ENCODE assay signal across 20 mouse cellular contexts in the genomic region with DNA sequence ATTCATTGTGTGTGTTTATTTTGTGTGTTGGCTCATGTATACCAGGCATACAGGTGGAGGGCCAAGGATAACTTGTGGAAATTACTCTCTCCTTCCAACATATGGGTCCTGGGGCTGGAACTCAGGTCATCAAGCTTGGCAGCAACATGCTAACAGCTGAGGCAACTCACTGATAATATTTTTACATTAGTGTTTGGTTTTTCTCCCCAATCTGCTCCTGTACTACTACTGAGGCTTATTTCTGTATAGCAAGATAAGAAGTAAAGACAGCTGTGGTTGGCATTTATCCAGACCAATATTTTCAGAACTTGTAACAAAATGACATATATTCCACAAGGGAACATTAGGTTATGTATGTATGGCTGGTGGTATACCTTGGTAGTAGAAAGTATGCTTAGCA. TPM values are rescaled to one million over a fixed set of nuclear protein-coding genes. Genes with fewer than 3 reads are reported as not detected.
DNase-seq lines count a peak whose midpoint lies in the region; ATAC-seq lines count a peak whose summit lies in the region.
"Had no signal": no experiment of that assay in that cellular context is flagged by ENCODE, and none has a peak within 500 bp of the region (broad histone marks: within the 10 kb centered on the region; RNA-seq: fewer than 3 reads in every experiment).

No protein-coding gene starts in this region.

- no peak overlapping the region for H3K4me3 ChIP-seq in liver, embryonic 13.5 days (replicated peaks)
- no peak overlapping the region for H3K4me3 ChIP-seq in liver, embryonic 16.5 days (ENCODE audit: low read depth, low read length)
- H3K4me3 ChIP-seq in heart, embryonic 11.5 days (ENCODE audit: low read depth, low read length), result no peak overlapping the region
- H3K4me3 ChIP-seq: embryonic facial prominence, embryonic 10.5 days; erythroblast, embryonic 14.5 days; heart, adult 2 months; heart, embryonic 13.5 days had no signal

- no peak overlapping the region for H3K4me2 ChIP-seq in liver, embryonic 13.5 days
- no peak overlapping the region for H3K4me2 ChIP-seq in liver, embryonic 16.5 days (ENCODE audit: low read depth, low read length)
- no peak overlapping the region for H3K4me2 ChIP-seq in heart, embryonic 11.5 days
- H3K4me2 ChIP-seq: heart, embryonic 13.5 days had no signal

- no peak overlapping the region for H3K9ac ChIP-seq in liver, embryonic 13.5 days
- no peak overlapping the region for H3K9ac ChIP-seq in liver, embryonic 16.5 days (ENCODE audit: low read depth, low read length)
- H3K9ac ChIP-seq in heart, embryonic 11.5 days (ENCODE audit: low read depth, low read length), result no peak overlapping the region
- H3K9ac ChIP-seq: heart, embryonic 13.5 days had no signal

- H3K4me1 ChIP-seq in liver, embryonic 13.5 days (replicated peaks), result peaks cover 39% of the 10 kb centered on the region
- peaks cover 10% of the 10 kb centered on the region for H3K4me1 ChIP-seq in liver, embryonic 16.5 days (ENCODE audit: control insufficient read depth, low read depth, low read length)
- no peaks in the 10 kb centered on the region for H3K4me1 ChIP-seq in heart, embryonic 11.5 days (ENCODE audit: control insufficient read depth, insufficient read depth, low read length)
- H3K4me1 ChIP-seq: embryonic facial prominence, embryonic 10.5 days had no signal

- DNase-seq in liver, embryonic 13.5 days, result no peak
- no peak for DNase-seq in liver
- DNase-seq in left cerebral cortex, adult 9 months (ENCODE audit: low spot score in 2 of 2), result no peak
- DNase-seq in retina, embryonic 14.5 days (ENCODE audit: low spot score), result no peak
- no peak for DNase-seq in frontal cortex, adult 2 months (ENCODE audit: extremely low spot score in 1 of 2, low spot score in 1 of 2)
- DNase-seq: adrenal gland, postnatal 10 days; cerebellum, adult 18-20 months; cerebellum, postnatal 10 days; gastrocnemius, postnatal 14 days; heart, adult 2 months; heart, postnatal 36 days had no signal

- peak overlapping the region; percentile 39; the same call in 1 of the 2 replicates for H3K27ac ChIP-seq in liver, embryonic 13.5 days
- no peak overlapping the region for H3K27ac ChIP-seq in liver, embryonic 16.5 days (ENCODE audit: low read length)
- H3K27ac ChIP-seq in heart, embryonic 11.5 days (ENCODE audit: low read depth, low read length), result no peak overlapping the region
- H3K27ac ChIP-seq: embryonic facial prominence, embryonic 10.5 days; heart, adult 2 months; heart, embryonic 13.5 days had no signal

- H3K9me3 ChIP-seq in liver, embryonic 13.5 days (replicated peaks), result no peaks in the 10 kb centered on the region
- no peaks in the 10 kb centered on the region for H3K9me3 ChIP-seq in liver, embryonic 16.5 days (replicated peaks; ENCODE audit: control insufficient read depth, low read length)
- no peaks in the 10 kb centered on the region for H3K9me3 ChIP-seq in heart, embryonic 11.5 days (replicated peaks; ENCODE audit: control insufficient read depth, low read length)
- H3K9me3 ChIP-seq: embryonic facial prominence, embryonic 10.5 days; heart, embryonic 13.5 days had no signal

- no peaks in the 10 kb centered on the region for H3K36me3 ChIP-seq in liver, embryonic 13.5 days
- H3K36me3 ChIP-seq in liver, embryonic 16.5 days (ENCODE audit: control insufficient read depth, insufficient read depth), result no peaks in the 10 kb centered on the region
- H3K36me3 ChIP-seq in heart, embryonic 11.5 days (ENCODE audit: control insufficient read depth, insufficient read depth, low read length), result no peaks in the 10 kb centered on the region
- H3K36me3 ChIP-seq: embryonic facial prominence, embryonic 10.5 days had no signal

- ATAC-seq in liver, embryonic 13.5 days (ENCODE audit: low read depth), result peak; percentile 59; the same call in 1 of the 2 replicates
- ATAC-seq in erythroblast, adult 5-6 weeks (replicated peaks; ENCODE audit: low FRiP score, poor library complexity, severe bottlenecking), result peak; percentile 66
- ATAC-seq in liver, embryonic 16.5 days (ENCODE audit: low read depth), result peak; percentile 48; the same call in 1 of the 2 replicates
- no peak for ATAC-seq in heart, embryonic 11.5 days (replicated peaks; ENCODE audit: insufficient number of reproducible peaks, low FRiP score, low TSS enrichment)
- ATAC-seq: forebrain, embryonic 16.5 days; hindbrain, embryonic 16.5 days had no signal

- no peaks in the 10 kb centered on the region for H3K27me3 ChIP-seq in liver, embryonic 13.5 days
- H3K27me3 ChIP-seq in liver, embryonic 16.5 days (ENCODE audit: control insufficient read depth, insufficient read depth, low read depth, low read length), result no peaks in the 10 kb centered on the region
- no peaks in the 10 kb centered on the region for H3K27me3 ChIP-seq in heart, embryonic 11.5 days (ENCODE audit: control insufficient read depth, insufficient read depth, low read length)
- H3K27me3 ChIP-seq: CH12.LX; heart, embryonic 13.5 days had no signal

RNA-seq across cellular contexts. Expression of a gene that starts 10.5 kb away (rescaled TPM):
- 2.8 and 3.5 TPM in 2 replicates for polyA plus RNA-seq in liver, embryonic 13.5 days (2015; fragmentation: Nextera tagmentation; extraction: Ambion mirVana)
- total RNA-seq in erythroblast, adult 5-6 weeks (2015; ENCODE audit: low replicate concordance), result 5.8 TPM in 1 of 2 replicates, not detected in the other
- 1.3 TPM in 1 of 2 replicates, not detected in the other for total RNA-seq in erythroblast, adult 5-6 weeks (2017; ENCODE audit: low replicate concordance)
- 2.5 and 4.1 TPM in 2 replicates for polyA plus RNA-seq in liver, embryonic 16.5 days (2015; fragmentation: Nextera tagmentation; extraction: Ambion mirVana)
- polyA plus RNA-seq in frontal cortex, adult 2 months (2012; rRNA removed), result 5.5 and 10.3 TPM in 2 replicates
- 3.5 and 5.7 TPM in 2 replicates for polyA plus RNA-seq in heart, embryonic 11.5 days (2014; fragmentation: Nextera tagmentation; extraction: Ambion mirVana)
- total RNA-seq: CH12.LX had no signal
- polyA plus RNA-seq: erythroblast, embryonic 14.5 days had no signal

RNA-seq across cellular contexts. Expression of a gene that starts 34.2 kb away (rescaled TPM):
- 33.8 and 39.7 TPM in 2 replicates for polyA plus RNA-seq in liver, embryonic 13.5 days (2015; fragmentation: Nextera tagmentation; extraction: Ambion mirVana)
- total RNA-seq in erythroblast, adult 5-6 weeks (2015; ENCODE audit: low replicate concordance), result 16.9 and 23.0 TPM in 2 replicates
- 11.2 and 26.8 TPM in 2 replicates for total RNA-seq in erythroblast, adult 5-6 weeks (2017; ENCODE audit: low replicate concordance)
- polyA plus RNA-seq in liver, embryonic 16.5 days (2015; fragmentation: Nextera tagmentation; extraction: Ambion mirVana), result 18.2 and 21.0 TPM in 2 replicates
- polyA plus RNA-seq in frontal cortex, adult 2 months (2012; rRNA removed), result 0.76 and 1.5 TPM in 2 replicates
- polyA plus RNA-seq in heart, embryonic 11.5 days (2014; fragmentation: Nextera tagmentation; extraction: Ambion mirVana), result 29.1 and 29.5 TPM in 2 replicates

RNA-seq across cellular contexts. Expression of a gene that starts 34.5 kb away (rescaled TPM):
- polyA plus RNA-seq in liver, embryonic 13.5 days (2015; fragmentation: Nextera tagmentation; extraction: Ambion mirVana), result 13.9 and 15.5 TPM in 2 replicates
- 10.0 and 13.1 TPM in 2 replicates for total RNA-seq in erythroblast, adult 5-6 weeks (2015; ENCODE audit: low replicate concordance)
- 6.0 and 6.5 TPM in 2 replicates for total RNA-seq in erythroblast, adult 5-6 weeks (2017; ENCODE audit: low replicate concordance)
- polyA plus RNA-seq in liver, embryonic 16.5 days (2015; fragmentation: Nextera tagmentation; extraction: Ambion mirVana), result 5.4 and 5.5 TPM in 2 replicates
- polyA plus RNA-seq in frontal cortex, adult 2 months (2012; rRNA removed), result 12.9 and 13.3 TPM in 2 replicates
- 12.6 and 17.1 TPM in 2 replicates for polyA plus RNA-seq in heart, embryonic 11.5 days (2014; fragmentation: Nextera tagmentation; extraction: Ambion mirVana)

RNA-seq across cellular contexts. Expression of a gene that starts 36.1 kb away (rescaled TPM):
- 0.48 and 0.53 TPM in 2 replicates for polyA plus RNA-seq in liver, embryonic 13.5 days (2015; fragmentation: Nextera tagmentation; extraction: Ambion mirVana)
- 1.5 TPM in 1 of 2 replicates, not detected in the other for total RNA-seq in erythroblast, adult 5-6 weeks (2015; ENCODE audit: low replicate concordance)
- total RNA-seq in erythroblast, adult 5-6 weeks (2017; ENCODE audit: low replicate concordance), result 1.4 TPM in 1 of 2 replicates, not detected in the other
- 0.39 and 0.67 TPM in 2 replicates for polyA plus RNA-seq in liver, embryonic 16.5 days (2015; fragmentation: Nextera tagmentation; extraction: Ambion mirVana)
- 1.3 and 2.0 TPM in 2 replicates for polyA plus RNA-seq in frontal cortex, adult 2 months (2012; rRNA removed)
- polyA plus RNA-seq in heart, embryonic 11.5 days (2014; fragmentation: Nextera tagmentation; extraction: Ambion mirVana), result 0.46 TPM in 2 replicates
- total RNA-seq: CH12.LX had no signal
- polyA plus RNA-seq: erythroblast, embryonic 14.5 days had no signal
